Mouse (Mus musculus) liver, embryonic 15.5 days (tissue): ENCODE measurements around the gene Cdc25a. TPM values are rescaled to one million over a fixed set of nuclear protein-coding genes. Genes with fewer than 3 reads are reported as not detected.

Experiments used
- ATAC-seq: fragments of 200-750 bp; cut with Nextera tagmentation; 2 replicates; pipeline ENCODE4 v1.8.0; 2017; ENCODE audit warnings: moderate number of reproducible peaks, mild to moderate bottlenecking, moderate library complexity; ENCODE audit not compliant: insufficient read depth
- H3K27ac ChIP-seq: fragments of 300-500 bp; sonication (generic); replicated peaks from 2 replicates; pipeline ENCODE4 v1.5.1; 2015; ENCODE audit warnings: mild to moderate bottlenecking, inconsistent platforms
- H3K27me3 ChIP-seq: fragments of 300-500 bp; sonication (generic); 2 replicates; pipeline ENCODE4 v1.6.1; 2015; ENCODE audit warnings: mild to moderate bottlenecking, inconsistent platforms
- H3K36me3 ChIP-seq: fragments of 300-500 bp; sonication (generic); replicated peaks from 2 replicates; pipeline ENCODE4 v1.6.1; 2015; ENCODE audit warnings: moderate library complexity, mild to moderate bottlenecking, inconsistent platforms
- H3K4me1 ChIP-seq: fragments of 300-500 bp; sonication (generic); replicated peaks from 2 replicates; pipeline ENCODE4 v1.6.1; 2015; ENCODE audit warnings: inconsistent platforms
- H3K4me2 ChIP-seq: fragments of 300-500 bp; sonication (generic); 2 replicates; pipeline ENCODE4 v1.6.1; 2015; ENCODE audit warnings: moderate library complexity, mild to moderate bottlenecking, inconsistent platforms
- H3K4me3 ChIP-seq: fragments of 300-500 bp; sonication (generic); replicated peaks from 2 replicates; pipeline ENCODE4 v1.5.1; 2015; ENCODE audit warnings: mild to moderate bottlenecking, inconsistent platforms
- H3K9ac ChIP-seq: fragments of 300-500 bp; sonication (generic); 2 replicates; pipeline ENCODE4 v1.6.1; 2015; ENCODE audit warnings: moderate library complexity, mild to moderate bottlenecking, inconsistent platforms
- H3K9me3 ChIP-seq: fragments of 300-500 bp; sonication (generic); replicated peaks from 2 replicates; pipeline ENCODE4 v1.6.1; 2016; ENCODE audit warnings: inconsistent platforms
- WGBS: fragments of 180-500 bp; shearing (Covaris S2); methylation state at CpG from one replicate; pipeline ENCODE4 v1.1.7; 2015; ENCODE audit warnings: mixed read lengths; ENCODE audit not compliant: insufficient replicate concordance; 5-methylcytosine and 5-hydroxymethylcytosine counted together
- polyA plus RNA-seq: library from polyadenylated mRNA; unstranded; fragments of >200 nt; fragmentation: Nextera tagmentation; extraction: Ambion mirVana; gene quantifications from 2 replicates; pipeline ENCODE4 v1.2.1, GENCODE M21; 2015

Cdc25a gene
- polyA plus RNA-seq, 1 experiment from 2014 or later: 12.7 TPM

DNA sequence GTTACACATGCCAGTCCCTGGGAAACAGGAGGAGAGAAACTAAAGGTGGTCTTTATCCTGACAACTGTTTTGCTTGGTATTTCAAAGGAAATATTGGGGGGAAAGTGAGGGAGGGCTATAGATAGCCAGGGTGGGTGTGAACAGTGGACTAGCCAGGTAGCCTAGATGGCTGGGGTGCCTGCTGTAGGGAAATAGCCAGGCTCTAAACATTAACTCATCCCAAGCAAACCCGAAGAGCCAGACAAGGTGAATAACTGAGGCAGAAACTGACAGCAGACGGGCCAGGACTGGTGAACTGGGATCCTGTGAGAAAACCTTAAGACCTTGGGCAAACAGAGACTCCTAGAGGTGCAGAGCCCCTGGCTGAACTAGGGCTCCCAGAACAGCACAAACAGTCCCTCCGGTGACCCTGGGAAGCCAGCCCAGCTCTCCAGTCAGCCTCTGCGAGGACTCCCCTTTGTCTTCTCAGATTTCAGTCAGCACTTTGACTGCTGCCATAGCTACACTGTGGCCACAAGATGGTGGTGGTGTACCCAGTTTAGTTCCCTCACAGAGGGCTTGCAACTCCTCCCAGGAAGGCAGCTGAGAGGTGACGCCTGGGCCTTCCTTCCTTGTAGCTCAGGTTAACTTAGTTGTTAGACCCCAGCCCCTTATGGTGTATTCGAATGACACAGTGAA is 19.2 kb downstream of the Cdc25a start:
- Histone ChIP-seq H3K4me1 (peaks cover 15% of the 10 kb centered on the region; the same call in 1 of the 2 replicates), H3K4me3 (no peak overlapping the region), H3K36me3 (peaks cover 59% of the 10 kb centered on the region), H3K4me2 (no peak overlapping the region), H3K27ac (no peak overlapping the region; the same call in 1 of the 2 replicates), H3K9ac (no peak overlapping the region), H3K9me3 (no peaks in the 10 kb centered on the region), H3K27me3 (no peaks in the 10 kb centered on the region)
- peak; percentile 53 for ATAC-seq
- 49% methylated on average over 6 of the region's 6 CpGs for WGBS

DNA sequence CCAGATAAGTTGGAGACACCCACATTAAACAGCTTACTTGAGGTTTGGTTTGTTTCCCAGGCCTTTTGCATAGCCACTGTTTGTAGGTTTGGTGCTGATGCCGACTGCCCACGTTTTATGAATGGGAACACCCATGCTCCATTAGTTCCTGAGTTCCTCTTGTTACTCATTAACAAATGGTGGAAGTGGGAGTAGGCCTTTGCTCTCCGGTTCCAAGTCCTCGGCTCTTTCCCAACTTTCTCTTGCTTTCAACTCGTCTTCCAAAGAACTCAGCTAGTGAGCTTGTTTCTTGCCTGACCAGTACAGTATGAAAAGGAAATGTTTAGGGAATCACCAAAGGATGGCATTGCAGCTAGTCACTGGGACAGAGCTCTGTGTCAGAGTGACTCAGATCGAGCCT is 20.2 kb downstream of the Cdc25a start:
- 68% methylated on average over 6 of the region's 6 CpGs for WGBS
- no peak overlapping the region for H3K9ac ChIP-seq
- no peak overlapping the region for H3K4me3 ChIP-seq
- H3K4me2 ChIP-seq: peak overlapping the region; percentile 13; the same call in 1 of the 2 replicates
- ATAC-seq: peak; percentile 28; the same call in 1 of the 2 replicates
- peaks cover 49% of the 10 kb centered on the region for H3K36me3 ChIP-seq
- H3K27me3 ChIP-seq: no peaks in the 10 kb centered on the region
- peaks cover 15% of the 10 kb centered on the region; the same call in 1 of the 2 replicates for H3K4me1 ChIP-seq
- peak overlapping the region; percentile 72 for H3K27ac ChIP-seq
- no peaks in the 10 kb centered on the region for H3K9me3 ChIP-seq

- 68% methylated on average over 8 of the region's 8 CpGs for WGBS
- peaks cover 40% of the 10 kb centered on the region for H3K36me3 ChIP-seq
- no peaks in the 10 kb centered on the region for H3K27me3 ChIP-seq
- H3K27ac ChIP-seq: peak overlapping the region; percentile 33
- no peak for ATAC-seq
- no peaks in the 10 kb centered on the region for H3K9me3 ChIP-seq
- no peak overlapping the region for H3K4me3 ChIP-seq
- H3K4me1 ChIP-seq: peaks cover 15% of the 10 kb centered on the region; the same call in 1 of the 2 replicates
- no peak overlapping the region for H3K9ac ChIP-seq
- H3K4me2 ChIP-seq: no peak overlapping the region
These were observed 21.1 kb downstream of the Cdc25a start for GRCm38 (mm10) chr9:109896253-109897150.

GRCm38 (mm10) chr9:109898027-109898426 is 22.6 kb downstream of the Cdc25a start:
- H3K27ac ChIP-seq: no peak overlapping the region

DNA sequence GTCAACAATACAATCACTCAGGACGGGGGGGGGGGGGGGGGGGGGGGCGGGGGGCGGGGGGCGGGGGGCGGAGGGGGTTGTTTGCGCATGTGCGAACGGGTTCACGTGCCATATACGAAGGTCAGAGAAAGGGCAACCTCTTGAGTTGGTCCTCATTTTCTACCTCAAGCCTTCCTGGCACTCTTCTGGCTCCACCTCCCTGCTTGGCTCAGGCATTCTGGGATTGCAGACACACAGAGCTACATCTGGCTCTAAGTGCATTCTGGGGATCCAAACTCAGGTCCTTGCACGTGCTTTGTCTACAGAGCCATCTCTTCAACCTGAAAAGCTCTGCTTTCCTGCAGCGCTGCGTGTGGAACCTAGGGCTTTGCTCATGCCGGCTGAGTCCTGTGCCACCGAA is 24.0 kb downstream of the Cdc25a start:
- Histone ChIP-seq H3K4me1 (peaks cover 6% of the 10 kb centered on the region; the same call in 1 of the 2 replicates), H3K27ac (no peak overlapping the region), H3K36me3 (peaks cover 12% of the 10 kb centered on the region; the same call in 1 of the 2 replicates), H3K27me3 (no peaks in the 10 kb centered on the region), H3K9me3 (no peaks in the 10 kb centered on the region), H3K4me2 (no peak overlapping the region), H3K9ac (no peak overlapping the region), H3K4me3 (no peak overlapping the region)
- WGBS: 53% methylated on average over 10 of the region's 15 CpGs
- no peak for ATAC-seq

More at GRCm38 (mm10) chr9:109898027-109898426, 22.6 kb downstream of the Cdc25a start:
- ATAC-seq: no peak
- Histone ChIP-seq H3K4me2 (no peak overlapping the region), H3K9me3 (no peaks in the 10 kb centered on the region), H3K4me1 (peaks cover 12% of the 10 kb centered on the region; the same call in 1 of the 2 replicates), H3K36me3 (peaks cover 26% of the 10 kb centered on the region), H3K9ac (no peak overlapping the region), H3K27me3 (no peaks in the 10 kb centered on the region), H3K4me3 (no peak overlapping the region)
- WGBS: 31% methylated on average over 2 of the region's 2 CpGs

- H3K27ac ChIP-seq: no peak overlapping the region
- H3K4me3 ChIP-seq: no peak overlapping the region
- ATAC-seq: no peak
- H3K36me3 ChIP-seq: peaks cover 8% of the 10 kb centered on the region; the same call in 1 of the 2 replicates
- H3K4me1 ChIP-seq: peaks cover 4% of the 10 kb centered on the region; the same call in 1 of the 2 replicates
- H3K4me2 ChIP-seq: no peak overlapping the region
- H3K9ac ChIP-seq: no peak overlapping the region
- no peaks in the 10 kb centered on the region for H3K9me3 ChIP-seq
- no peaks in the 10 kb centered on the region for H3K27me3 ChIP-seq
- WGBS: 46% methylated on average over 8 of the region's 8 CpGs
These were observed 24.4 kb downstream of the Cdc25a start for GRCm38 (mm10) chr9:109899774-109900173.

DNA sequence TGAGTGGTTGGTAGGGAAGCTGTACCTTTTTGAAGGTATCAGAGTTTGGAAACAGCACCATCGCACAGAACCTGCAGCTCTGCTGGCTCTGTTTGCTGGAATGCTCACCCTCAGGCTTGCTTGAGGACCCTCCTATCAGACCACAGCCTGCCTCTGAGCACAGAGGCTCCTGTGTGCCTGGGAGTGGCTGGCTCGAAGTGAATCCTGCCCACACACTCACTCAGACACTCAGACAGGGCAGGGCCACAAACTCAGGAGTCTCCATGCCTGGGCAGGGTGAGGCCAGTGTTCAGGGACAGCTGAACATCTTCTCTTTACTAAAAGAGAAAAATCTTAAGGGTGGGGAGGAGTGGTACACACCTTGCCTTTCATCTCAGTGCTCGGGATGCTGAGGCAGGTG is 25.2 kb downstream of the Cdc25a start:
- Histone ChIP-seq H3K4me1 (peaks cover 4% of the 10 kb centered on the region; the same call in 1 of the 2 replicates), H3K4me3 (no peak overlapping the region), H3K27me3 (no peaks in the 10 kb centered on the region), H3K27ac (no peak overlapping the region), H3K9ac (no peak overlapping the region), H3K9me3 (no peaks in the 10 kb centered on the region), H3K4me2 (no peak overlapping the region), H3K36me3 (peaks cover 5% of the 10 kb centered on the region; the same call in 1 of the 2 replicates)
- no peak for ATAC-seq
- 53% methylated on average over 3 of the region's 3 CpGs for WGBS

- WGBS: 61% methylated on average over 4 of the region's 4 CpGs
- Histone ChIP-seq H3K9me3 (no peaks in the 10 kb centered on the region), H3K4me3 (no peak overlapping the region), H3K9ac (no peak overlapping the region), H3K36me3 (no peaks in the 10 kb centered on the region), H3K4me2 (no peak overlapping the region), H3K27ac (no peak overlapping the region), H3K4me1 (no peaks in the 10 kb centered on the region; the same call in 1 of the 2 replicates), H3K27me3 (no peaks in the 10 kb centered on the region)
- no peak for ATAC-seq
These were observed 26.9 kb downstream of the Cdc25a start for GRCm38 (mm10) chr9:109902246-109902645.

GRCm38 (mm10) chr9:109902740-109903139 is 27.4 kb downstream of the Cdc25a start:
- 49% methylated on average over 5 of the region's 5 CpGs for WGBS
- Histone ChIP-seq H3K27ac (no peak overlapping the region), H3K9me3 (no peaks in the 10 kb centered on the region), H3K4me3 (no peak overlapping the region), H3K9ac (no peak overlapping the region), H3K4me2 (no peak overlapping the region), H3K36me3 (no peaks in the 10 kb centered on the region), H3K27me3 (no peaks in the 10 kb centered on the region), H3K4me1 (no peaks in the 10 kb centered on the region; the same call in 1 of the 2 replicates)
- ATAC-seq: no peak

GRCm38 (mm10) chr9:109907300-109907699 is 31.9 kb downstream of the Cdc25a start:
- H3K27ac ChIP-seq: no peak overlapping the region
- H3K36me3 ChIP-seq: no peaks in the 10 kb centered on the region
- WGBS: 47% methylated on average over 8 of the region's 8 CpGs
- H3K4me3 ChIP-seq: no peak overlapping the region
- no peak overlapping the region for H3K4me2 ChIP-seq
- H3K9ac ChIP-seq: no peak overlapping the region
- no peaks in the 10 kb centered on the region for H3K9me3 ChIP-seq
- 0 out of 2 replicates have a peak, but pooled peaks cover 4% of the 10 kb centered on the region for H3K4me1 ChIP-seq
- ATAC-seq: no peak
- H3K27me3 ChIP-seq: no peaks in the 10 kb centered on the region
